Mouse (Mus musculus) E14TG2a.4 (cell line): ENCODE measurements around the gene Slc2a8.

ENCODE experiments used
- CTCF ChIP-seq: conservative IDR thresholded peaks from 2 replicates; pipeline ENCODE4 v1.5.1; 2014; ENCODE audit warnings: low read length
- NANOG ChIP-seq: IDR thresholded peaks from 2 replicates; pipeline ENCODE4 v1.6.1; 2014; ENCODE audit warnings: borderline replicate concordance, low read length, mixed read lengths
- POU5F1 ChIP-seq: IDR thresholded peaks from 2 replicates; pipeline ENCODE4 v1.6.1; 2014; ENCODE audit warnings: low read length, borderline replicate concordance

GRCm38 (mm10) chr2:32927624-32928234 lies 54.2 kb downstream of the Slc2a8 start:
- TF ChIP-seq CTCF = no peak
- TF ChIP-seq POU5F1 = no peak
- no peak for TF ChIP-seq NANOG
